Mouse (Mus musculus): ENCODE measurements around the gene Emp1. TPM values are rescaled to one million over a fixed set of nuclear protein-coding genes. Genes with fewer than 3 reads are reported as not detected.
A peak's percentile ranks its signal among the peaks of the same experiment; 100 is the strongest.

Gene Emp1
- total and polyA plus RNA-seq, 2 experiments from 2014 or later = 8.6 to 53.2 TPM

- no peaks in the 10 kb centered on the region for H3K4me1 ChIP-seq (ENCODE audit: insufficient read depth, low read length)
- no peak for DNase-seq (ENCODE audit: low spot score)
- TF ChIP-seq CTCF (IDR thresholded peaks at IDR 0.05; ENCODE audit: low read depth) = no peak
- WGBS = 83% methylated on average over 8 of the region's 8 CpGs
- no peak overlapping the region for H3K9ac ChIP-seq (replicated peaks; ENCODE audit: low read length)
- H3K4me3 ChIP-seq (ENCODE audit: low read length) = no peak overlapping the region
- ATAC-seq = no peak
- H3K27me3 ChIP-seq (ENCODE audit: insufficient read depth, low read length) = no peaks in the 10 kb centered on the region
- no peaks in the 10 kb centered on the region for H3K9me3 ChIP-seq (ENCODE audit: low read length)
- no peak overlapping the region for H3K4me2 ChIP-seq (ENCODE audit: low read depth, low read length)
- H3K36me3 ChIP-seq (ENCODE audit: insufficient read depth, low read length) = no peaks in the 10 kb centered on the region
- no peak overlapping the region for H3K27ac ChIP-seq
Observed at GRCm38 (mm10) chr6:135418223-135418824, 56.0 kb downstream of the Emp1 start.

- H3K27me3 ChIP-seq (ENCODE audit: insufficient read depth, low read length) = no peaks in the 10 kb centered on the region
- H3K4me2 ChIP-seq (ENCODE audit: low read depth, low read length) = no peak overlapping the region
- TF ChIP-seq CTCF (IDR thresholded peaks at IDR 0.05; ENCODE audit: low read depth) = no peak
- H3K36me3 ChIP-seq (ENCODE audit: insufficient read depth, low read length) = no peaks in the 10 kb centered on the region
- H3K9me3 ChIP-seq (ENCODE audit: low read length) = no peaks in the 10 kb centered on the region
- no peak for DNase-seq (ENCODE audit: low spot score)
- 83% methylated on average over 2 of the region's 2 CpGs for WGBS
- H3K4me1 ChIP-seq (ENCODE audit: insufficient read depth, low read length) = no peaks in the 10 kb centered on the region
- no peak for ATAC-seq
- H3K4me3 ChIP-seq (ENCODE audit: low read length) = no peak overlapping the region
- H3K9ac ChIP-seq (replicated peaks; ENCODE audit: low read length) = no peak overlapping the region
- H3K27ac ChIP-seq = no peak overlapping the region
Observed at GRCm38 (mm10) chr6:135428246-135428645, 65.9 kb downstream of the Emp1 start.

GRCm38 (mm10) chr6:135429268-135429909 is 67.0 kb downstream of the Emp1 start:
- peak; percentile 88 for DNase-seq (ENCODE audit: low spot score)
- Histone ChIP-seq H3K4me3 (ENCODE audit: low read length) (no peak overlapping the region), H3K9ac (replicated peaks; ENCODE audit: low read length) (no peak overlapping the region), H3K27ac (peak overlapping the region; percentile 56; the same call in 1 of the 2 replicates), H3K27me3 (ENCODE audit: insufficient read depth, low read length) (no peaks in the 10 kb centered on the region), H3K9me3 (ENCODE audit: low read length) (no peaks in the 10 kb centered on the region), H3K4me1 (ENCODE audit: insufficient read depth, low read length) (no peaks in the 10 kb centered on the region), H3K4me2 (ENCODE audit: low read depth, low read length) (no peak overlapping the region), H3K36me3 (ENCODE audit: insufficient read depth, low read length) (no peaks in the 10 kb centered on the region)
- TF ChIP-seq CTCF (IDR thresholded peaks at IDR 0.05; ENCODE audit: low read depth) = no peak
- ATAC-seq = peak; percentile 74
- 43% methylated on average over 8 of the region's 8 CpGs for WGBS

- no peak for TF ChIP-seq CTCF (IDR thresholded peaks at IDR 0.05; ENCODE audit: low read depth)
- Histone ChIP-seq H3K27me3 (ENCODE audit: insufficient read depth, low read length) (no peaks in the 10 kb centered on the region), H3K4me2 (ENCODE audit: low read depth, low read length) (no peak overlapping the region), H3K27ac (no peak overlapping the region), H3K9me3 (ENCODE audit: low read length) (no peaks in the 10 kb centered on the region), H3K9ac (replicated peaks; ENCODE audit: low read length) (no peak overlapping the region), H3K36me3 (ENCODE audit: insufficient read depth, low read length) (no peaks in the 10 kb centered on the region), H3K4me3 (ENCODE audit: low read length) (no peak overlapping the region), H3K4me1 (ENCODE audit: insufficient read depth, low read length) (no peaks in the 10 kb centered on the region)
- DNase-seq (ENCODE audit: low spot score) = no peak
- WGBS = 75% methylated on average over 8 of the region's 8 CpGs
- ATAC-seq = no peak
Observed at GRCm38 (mm10) chr6:135430441-135430970, 68.2 kb downstream of the Emp1 start.

Other genes starting within 250 kb of the Emp1 start
- gene Gprc5d, start 244.3 kb upstream of the Emp1 start, total RNA-seq (2014; rRNA removed) = not detected in 2 replicates
- not detected in 2 replicates for gene Gprc5d, start 244.3 kb upstream of the Emp1 start, polyA plus RNA-seq (2015; fragmentation: Nextera tagmentation; extraction: Ambion mirVana)
- 75.7 and 79.0 TPM in 2 replicates for gene Fam234b, start 164.6 kb upstream of the Emp1 start, total RNA-seq (2014; rRNA removed)
- 86.6 and 92.0 TPM in 2 replicates for gene Fam234b, start 164.6 kb upstream of the Emp1 start, polyA plus RNA-seq (2015; fragmentation: Nextera tagmentation; extraction: Ambion mirVana)
- gene Hebp1, start 164.5 kb upstream of the Emp1 start, total RNA-seq (2014; rRNA removed) = 5.7 and 8.3 TPM in 2 replicates
- 10.3 and 13.2 TPM in 2 replicates for gene Hebp1, start 164.5 kb upstream of the Emp1 start, polyA plus RNA-seq (2015; fragmentation: Nextera tagmentation; extraction: Ambion mirVana)
- 1.1 TPM in 1 of 2 replicates, not detected in the other for gene Gsg1, start 108.2 kb upstream of the Emp1 start, total RNA-seq (2014; rRNA removed)
- 0.18 and 0.31 TPM in 2 replicates for gene Gsg1, start 108.2 kb upstream of the Emp1 start, polyA plus RNA-seq (2015; fragmentation: Nextera tagmentation; extraction: Ambion mirVana)
- 0.10 TPM in 1 of 2 replicates, not detected in the other for gene Pbp2, start 52.1 kb upstream of the Emp1 start, total RNA-seq (2014; rRNA removed)
- gene Pbp2, start 52.1 kb upstream of the Emp1 start, polyA plus RNA-seq (2015; fragmentation: Nextera tagmentation; extraction: Ambion mirVana) = not detected in 2 replicates

All from hindbrain, postnatal 0 days (tissue).